Mouse (Mus musculus) hindbrain, embryonic 14.5 days (tissue): ENCODE measurements around the gene Vmn1r4. TPM values are rescaled to one million over a fixed set of nuclear protein-coding genes. Genes with fewer than 3 reads are reported as not detected.

Experiments used
- ATAC-seq: fragments of 200-750 bp; cut with Nextera tagmentation; 2 replicates; pipeline ENCODE4 v1.8.0; 2017; ENCODE audit warnings: moderate number of reproducible peaks, mild to moderate bottlenecking, moderate TSS enrichment, moderate library complexity; ENCODE audit not compliant: low FRiP score
- DNase-seq: peaks from one replicate; pipeline ENCODE4 v3.0.0-alpha.2; 2015; ENCODE audit warnings: low spot score
- H3K27ac ChIP-seq: fragments of 300-500 bp; sonication (generic); 2 replicates; pipeline ENCODE4 v1.5.1; 2014; ENCODE audit warnings: mild to moderate bottlenecking, moderate library complexity
- H3K27me3 ChIP-seq: fragments of 300-500 bp; sonication (generic); 2 replicates; pipeline ENCODE4 v1.6.1; 2014; ENCODE audit warnings: mild to moderate bottlenecking, low read length, mixed read lengths; ENCODE audit not compliant: control insufficient read depth, insufficient read depth
- H3K36me3 ChIP-seq: fragments of 300-500 bp; sonication (generic); replicated peaks from 2 replicates; pipeline ENCODE4 v1.6.1; 2014; ENCODE audit not compliant: control insufficient read depth, insufficient read depth
- H3K4me1 ChIP-seq: fragments of 300-500 bp; sonication (generic); replicated peaks from 2 replicates; pipeline ENCODE4 v1.6.1; 2014; ENCODE audit warnings: antibody characterized with exemption, low read length, mixed read lengths; ENCODE audit not compliant: control insufficient read depth, insufficient read depth
- H3K4me2 ChIP-seq: fragments of 300-500 bp; sonication (generic); replicated peaks from 2 replicates; pipeline ENCODE4 v1.6.1; 2014; ENCODE audit warnings: mild to moderate bottlenecking, moderate library complexity
- H3K4me3 ChIP-seq: fragments of 300-500 bp; sonication (generic); replicated peaks from 2 replicates; pipeline ENCODE4 v1.5.1; 2014; ENCODE audit warnings: mild to moderate bottlenecking, low read length
- H3K9ac ChIP-seq: fragments of 300-500 bp; sonication (generic); 2 replicates; pipeline ENCODE4 v1.6.1; 2014
- H3K9me3 ChIP-seq: fragments of 300-500 bp; sonication (generic); 2 replicates; pipeline ENCODE4 v1.6.1; 2016; ENCODE audit warnings: low read length; ENCODE audit not compliant: control insufficient read depth
- WGBS: fragments of 180-500 bp; shearing (Covaris S2); extraction: QIAGEN DNeasy Blood & Tissue Kit; methylation state at CpG from one replicate; pipeline ENCODE4 v1.1.7; 2014; 5-methylcytosine and 5-hydroxymethylcytosine counted together
- polyA plus RNA-seq: library from polyadenylated mRNA; unstranded; fragments of >200 nt; fragmentation: Nextera tagmentation; extraction: Ambion mirVana; gene quantifications from 2 replicates; pipeline ENCODE4 v1.2.1, GENCODE M21; 2014

The Vmn1r4 gene
- polyA plus RNA-seq, 1 experiment from 2014 or later, result 0.62 TPM

- DNase-seq (no peak), ATAC-seq (no peak)
- no peak overlapping the region for H3K27ac ChIP-seq
- no peak overlapping the region for H3K9ac ChIP-seq
- no peaks in the 10 kb centered on the region for H3K27me3 ChIP-seq
- no peaks in the 10 kb centered on the region for H3K9me3 ChIP-seq
- 67% methylated on average over 2 of the region's 2 CpGs for WGBS
- no peak overlapping the region for H3K4me3 ChIP-seq
- no peaks in the 10 kb centered on the region for H3K4me1 ChIP-seq
- no peak overlapping the region for H3K4me2 ChIP-seq
- H3K36me3 ChIP-seq, result no peaks in the 10 kb centered on the region
Observed at GRCm38 (mm10) chr6:56932464-56932863, 8.6 kb downstream of the Vmn1r4 start.

GRCm38 (mm10) chr6:56934366-56934765, 10.6 kb downstream of the Vmn1r4 start:
- no peaks in the 10 kb centered on the region for H3K9me3 ChIP-seq
- no peak overlapping the region for H3K27ac ChIP-seq
- DNase-seq (no peak), ATAC-seq (no peak)
- H3K4me3 ChIP-seq, result no peak overlapping the region
- H3K36me3 ChIP-seq, result no peaks in the 10 kb centered on the region
- 90% methylated on average over 4 of the region's 4 CpGs for WGBS
- H3K9ac ChIP-seq, result no peak overlapping the region
- H3K27me3 ChIP-seq, result no peaks in the 10 kb centered on the region
- no peaks in the 10 kb centered on the region for H3K4me1 ChIP-seq
- H3K4me2 ChIP-seq, result no peak overlapping the region

GRCm38 (mm10) chr6:56956436-56956835, 32.6 kb downstream of the Vmn1r4 start:
- Histone ChIP-seq H3K9me3 (no peaks in the 10 kb centered on the region), H3K27ac (no peak overlapping the region), H3K4me2 (no peak overlapping the region), H3K36me3 (no peaks in the 10 kb centered on the region), H3K4me3 (no peak overlapping the region), H3K9ac (no peak overlapping the region), H3K4me1 (no peaks in the 10 kb centered on the region), H3K27me3 (no peaks in the 10 kb centered on the region)
- ATAC-seq (no peak), DNase-seq (no peak)
- 83% methylated on average over 5 of the region's 5 CpGs for WGBS

GRCm38 (mm10) chr6:56969973-56970372, 46.2 kb downstream of the Vmn1r4 start, which contains the start of gene Vmn1r5:
Vmn1r5 (plus strand) TSS chr6:56970273.
- H3K9ac ChIP-seq, result no peak within 1 kb of the TSS

GRCm38 (mm10) chr6:56996943-56997342, 73.1 kb downstream of the Vmn1r4 start, which contains the start of gene Vmn1r6:
Vmn1r6 (plus strand) TSS chr6:56997243.
- no peak within 1 kb of the TSS for H3K27ac ChIP-seq
- no peaks in the 10 kb centered on the region for H3K4me1 ChIP-seq
- no peak within 1 kb of the TSS for H3K4me3 ChIP-seq
- no peaks in the 10 kb centered on the region for H3K36me3 ChIP-seq
- 80% methylated on average over 2 of the region's 2 CpGs for WGBS
- H3K9me3 ChIP-seq, result no peaks in the 10 kb centered on the region
- no peaks in the 10 kb centered on the region for H3K27me3 ChIP-seq
- no peak within 1 kb of the TSS for H3K9ac ChIP-seq
- DNase-seq, result no peak
- no peak within 1 kb of the TSS for H3K4me2 ChIP-seq
- no peak for ATAC-seq

More at GRCm38 (mm10) chr6:56969973-56970372, 46.2 kb downstream of the Vmn1r4 start, which contains the start of gene Vmn1r5:
- no peaks in the 10 kb centered on the region for H3K27me3 ChIP-seq
- H3K4me1 ChIP-seq, result no peaks in the 10 kb centered on the region
- ATAC-seq, result no peak
- no peak within 1 kb of the TSS for H3K4me3 ChIP-seq
- DNase-seq, result no peak
- H3K9me3 ChIP-seq, result no peaks in the 10 kb centered on the region
- H3K27ac ChIP-seq, result no peak within 1 kb of the TSS
- no peak within 1 kb of the TSS for H3K4me2 ChIP-seq
- no peaks in the 10 kb centered on the region for H3K36me3 ChIP-seq

Other genes with a start within 250 kb of the Vmn1r4 start
- 80.4 and 93.8 TPM in 2 replicates for gene Lsm5, start 219.3 kb upstream of the Vmn1r4 start, polyA plus RNA-seq
- gene Avl9, start 209.1 kb upstream of the Vmn1r4 start, polyA plus RNA-seq, result 40.2 and 41.8 TPM in 2 replicates
- 26.4 and 32.2 TPM in 2 replicates for gene Kbtbd2, start 126.2 kb upstream of the Vmn1r4 start, polyA plus RNA-seq
- gene Fkbp9, start 92.0 kb upstream of the Vmn1r4 start, polyA plus RNA-seq, result 42.2 and 42.6 TPM in 2 replicates
- 174 and 180 TPM in 2 replicates for gene Nt5c3, start 83 bp upstream of the Vmn1r4 start, polyA plus RNA-seq
- gene Vmn1r5, start 46.3 kb downstream of the Vmn1r4 start, polyA plus RNA-seq, result not detected in 2 replicates
- gene Vmn1r6, start 73.2 kb downstream of the Vmn1r4 start, polyA plus RNA-seq, result not detected in 2 replicates
- not detected in 2 replicates for gene Vmn1r7, start 101.3 kb downstream of the Vmn1r4 start, polyA plus RNA-seq
- not detected in 2 replicates for gene Vmn1r8, start 108.3 kb downstream of the Vmn1r4 start, polyA plus RNA-seq
- gene Vmn1r9, start 142.8 kb downstream of the Vmn1r4 start, polyA plus RNA-seq, result not detected in 2 replicates
- gene Vmn1r10, start 185.4 kb downstream of the Vmn1r4 start, polyA plus RNA-seq, result not detected in 2 replicates
- not detected in 2 replicates for gene Vmn1r11, start 209.4 kb downstream of the Vmn1r4 start, polyA plus RNA-seq
- gene Vmn1r12, start 232.9 kb downstream of the Vmn1r4 start, polyA plus RNA-seq, result not detected in 2 replicates